Mouse (Mus musculus) myocyte (in vitro differentiated cells): Measurements from ENCODE around the gene Szrd1. TPM values are rescaled to one million over a fixed set of nuclear protein-coding genes. Genes with fewer than 3 reads are reported as not detected.

Source experiments
- H3K27me3 ChIP-seq: one replicate; pipeline ENCODE4 v1.6.1; 2011; ENCODE audit not compliant: control insufficient read depth, insufficient read depth, insufficient read length
- H3K36me3 ChIP-seq: one replicate; pipeline ENCODE4 v1.6.1; 2011; ENCODE audit not compliant: control insufficient read depth, insufficient read depth
- H3K4me2 ChIP-seq: one replicate; pipeline ENCODE4 v1.6.1; 2011; ENCODE audit warnings: low read depth, control low read depth
- H3K4me3 ChIP-seq: one replicate; pipeline ENCODE4 v1.5.1; 2011; ENCODE audit warnings: mild to moderate bottlenecking, control low read depth, moderate library complexity
- H3K79me2 ChIP-seq: one replicate; pipeline ENCODE4 v1.6.1; 2011; ENCODE audit not compliant: control insufficient read depth, insufficient read depth
- H3ac ChIP-seq: one replicate; pipeline ENCODE4 v1.6.1; 2011; ENCODE audit not compliant: control insufficient read depth, insufficient read length
- CEBPB ChIP-seq: IDR thresholded peaks from 2 replicates; pipeline ENCODE4 v1.6.1; 2011; ENCODE audit warnings: mild to moderate bottlenecking, moderate library complexity; ENCODE audit not compliant: poor library complexity, insufficient read depth, severe bottlenecking
- E2F4 ChIP-seq: IDR thresholded peaks from one replicate; pipeline ENCODE4 v1.6.1; 2011; ENCODE audit warnings: mild to moderate bottlenecking, control low read depth, moderate library complexity; ENCODE audit not compliant: insufficient read depth
- MAX ChIP-seq: IDR thresholded peaks from one replicate; pipeline ENCODE4 v1.6.1; 2011; ENCODE audit warnings: low read depth, mild to moderate bottlenecking, control low read depth
- MYOD1 ChIP-seq, 3 experiments: IDR thresholded peaks; one replicate each; pipeline ENCODE4 v1.6.1; 2011; ENCODE audit warnings: control low read depth in 2 of 3, low read depth in 2 of 3, mild to moderate bottlenecking in 2 of 3, moderate library complexity in 1 of 3; ENCODE audit not compliant: insufficient read length in 2 of 3, control insufficient read depth in 1 of 3
- MYOG ChIP-seq, 3 experiments: IDR thresholded peaks; one replicate each; pipeline ENCODE4 v1.6.1; 2011; ENCODE audit warnings: control low read depth in 2 of 3, low read depth in 2 of 3, mild to moderate bottlenecking in 2 of 3; ENCODE audit not compliant: insufficient read length in 2 of 3, control insufficient read depth in 1 of 3, insufficient read depth in 1 of 3
- POLR2A ChIP-seq: IDR thresholded peaks from one replicate; pipeline ENCODE4 v1.6.1; 2011; ENCODE audit warnings: low read depth, mild to moderate bottlenecking, control low read depth, moderate library complexity; ENCODE audit not compliant: insufficient read length
- POLR2AphosphoS2 ChIP-seq: IDR thresholded peaks from one replicate; pipeline ENCODE4 v1.6.1; 2011; ENCODE audit warnings: low read depth, control low read depth; ENCODE audit not compliant: insufficient read length
- REST ChIP-seq: IDR thresholded peaks from one replicate; pipeline ENCODE4 v1.6.1; 2011; ENCODE audit warnings: mild to moderate bottlenecking, control low read depth, moderate library complexity; ENCODE audit not compliant: insufficient read depth, insufficient read length
- SRF ChIP-seq: IDR thresholded peaks from one replicate; pipeline ENCODE4 v1.6.1; 2011; ENCODE audit warnings: low read depth; ENCODE audit not compliant: control insufficient read depth, insufficient read length
- TCF12 ChIP-seq: IDR thresholded peaks from one replicate; pipeline ENCODE4 v1.6.1; 2011; ENCODE audit warnings: mild to moderate bottlenecking, control low read depth; ENCODE audit not compliant: poor library complexity, insufficient read depth, severe bottlenecking
- TCF3 ChIP-seq: IDR thresholded peaks from one replicate; pipeline ENCODE4 v1.6.1; 2011; ENCODE audit warnings: low read depth, control low read depth; ENCODE audit not compliant: insufficient read length
- USF1 ChIP-seq: IDR thresholded peaks from one replicate; pipeline ENCODE4 v1.6.1; 2011; ENCODE audit warnings: low read depth, mild to moderate bottlenecking, control low read depth, moderate library complexity
- polyA plus RNA-seq: library from polyadenylated mRNA; unstranded; fragments of >200 nt; fragmentation: generic; extraction: Trizol; gene quantifications from one replicate; pipeline ENCODE4 v1.2.1, GENCODE M21; 2012; ENCODE audit warnings: missing spikeins

Gene Szrd1
- polyA plus RNA-seq, 1 experiment: 107 TPM

DNA sequence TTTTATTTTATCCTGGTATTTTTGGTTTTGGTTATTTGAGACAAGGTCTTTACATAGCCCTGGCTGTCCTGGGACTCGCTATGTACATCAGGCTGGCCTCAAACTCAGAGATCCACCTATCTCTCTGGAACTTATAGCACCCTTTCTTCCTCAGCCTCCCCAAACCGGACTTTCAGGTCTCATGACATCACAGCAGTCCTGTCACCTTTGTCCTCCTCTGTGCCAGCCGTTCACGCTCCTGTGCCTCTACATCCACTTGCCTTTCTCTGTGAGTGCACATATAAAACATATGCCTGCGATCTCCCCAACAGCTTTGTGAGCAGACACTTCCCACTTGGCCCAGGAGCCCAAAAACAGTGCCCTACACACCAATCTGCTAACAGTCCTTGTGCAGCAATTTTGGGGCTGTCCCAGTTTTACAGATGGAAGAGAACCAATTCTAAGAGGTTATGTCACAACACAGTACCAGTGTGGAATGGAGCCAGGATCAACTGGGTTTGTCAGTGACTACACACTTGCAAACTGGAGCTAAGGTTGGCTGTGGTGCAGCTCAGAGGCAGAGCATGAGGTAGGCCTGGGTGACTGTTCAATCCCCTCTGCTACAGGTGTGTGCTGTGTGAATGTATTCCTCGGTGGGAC, 8.8 kb downstream of the Szrd1 start:
- no peaks in the 10 kb centered on the region for H3K27me3 ChIP-seq
- no peak overlapping the region for H3K4me2 ChIP-seq
- H3ac ChIP-seq: no peak overlapping the region
- TF ChIP-seq REST (no peak), MAX (no peak), USF1 (no peak), TCF3 (no peak), CEBPB (no peak), MYOD1 (IDR thresholded peaks at IDR 0.05; ENCODE audit: control insufficient read depth in 1 of 3, insufficient read length in 2 of 3, low read depth in 2 of 3) (no peak), POLR2AphosphoS2 (no peak), MYOG (IDR thresholded peaks at IDR 0.05; ENCODE audit: control insufficient read depth in 1 of 3, insufficient read depth in 1 of 3, insufficient read length in 2 of 3, low read depth in 2 of 3) (no peak), TCF12 (no peak), SRF (no peak), E2F4 (no peak), POLR2A (no peak)
- H3K36me3 ChIP-seq: no peaks in the 10 kb centered on the region
- H3K79me2 ChIP-seq: peaks cover 98% of the 10 kb centered on the region
- H3K4me3 ChIP-seq: no peak overlapping the region

DNA sequence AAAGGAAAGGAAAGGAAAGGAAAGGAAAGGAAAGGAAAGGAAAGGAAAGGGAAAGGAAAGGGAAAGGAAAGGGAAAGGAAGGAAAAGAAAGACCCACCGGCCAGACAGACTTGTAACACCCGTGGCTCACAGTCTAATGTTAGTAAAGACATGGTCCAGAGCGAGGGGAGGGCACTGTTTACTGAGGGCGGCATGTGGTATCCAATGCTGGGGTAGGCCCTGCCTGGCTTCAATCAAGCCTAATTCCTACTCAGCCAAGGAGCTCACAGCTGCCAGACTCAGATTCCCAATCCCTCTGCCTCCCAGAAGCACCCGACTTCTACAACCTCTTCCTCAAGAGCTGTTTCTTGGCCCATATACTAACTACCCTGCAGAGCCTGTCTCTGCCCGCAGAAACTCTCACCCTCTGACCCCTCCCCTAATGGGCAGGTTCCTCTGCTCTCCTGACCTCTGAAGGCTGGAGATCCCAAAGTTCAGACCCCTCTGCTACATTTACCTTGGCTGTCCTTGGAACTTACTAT, 10.3 kb downstream of the Szrd1 start:
- Histone ChIP-seq H3K27me3 (no peaks in the 10 kb centered on the region), H3ac (no peak overlapping the region), H3K79me2 (peaks cover 98% of the 10 kb centered on the region), H3K36me3 (no peaks in the 10 kb centered on the region), H3K4me3 (no peak overlapping the region), H3K4me2 (no peak overlapping the region)
- TF ChIP-seq CEBPB (no peak), SRF (no peak), MYOD1 (IDR thresholded peaks at IDR 0.05; ENCODE audit: control insufficient read depth in 1 of 3, insufficient read length in 2 of 3, low read depth in 2 of 3) (no peak), TCF3 (no peak), TCF12 (no peak), MYOG (IDR thresholded peaks at IDR 0.05; ENCODE audit: control insufficient read depth in 1 of 3, insufficient read depth in 1 of 3, insufficient read length in 2 of 3, low read depth in 2 of 3) (peak in 1 of 3 experiments; percentile 14), E2F4 (no peak), USF1 (no peak)

DNA sequence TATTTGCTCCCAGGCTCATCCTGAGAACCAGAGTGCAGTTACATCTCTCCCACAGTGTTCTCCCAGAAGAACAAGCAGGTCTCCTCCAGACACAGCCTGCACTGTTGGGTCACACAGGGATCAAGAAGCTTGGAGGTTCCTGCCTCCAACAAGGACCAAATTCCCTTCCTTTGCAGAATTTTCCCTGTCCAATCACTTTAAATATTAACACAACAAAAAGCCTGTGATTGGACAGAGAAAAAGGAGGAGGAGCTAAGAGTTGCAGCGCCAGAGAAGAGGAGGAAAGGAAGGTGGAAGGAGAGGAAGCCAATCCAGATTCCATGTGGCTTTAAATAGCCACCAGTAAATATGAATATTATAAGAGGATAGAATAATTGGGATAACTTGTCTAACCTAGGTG, 16.5 kb downstream of the Szrd1 start:
- TF ChIP-seq MAX (no peak), CEBPB (no peak), USF1 (no peak), TCF12 (no peak), MYOD1 (IDR thresholded peaks at IDR 0.05; ENCODE audit: control insufficient read depth in 1 of 3, insufficient read length in 2 of 3, low read depth in 2 of 3) (no peak), TCF3 (no peak), POLR2A (no peak), SRF (no peak), E2F4 (no peak), REST (no peak), POLR2AphosphoS2 (no peak), MYOG (IDR thresholded peaks at IDR 0.05; ENCODE audit: control insufficient read depth in 1 of 3, insufficient read depth in 1 of 3, insufficient read length in 2 of 3, low read depth in 2 of 3) (no peak)
- no peak overlapping the region for H3K4me2 ChIP-seq
- H3K79me2 ChIP-seq: peaks cover 90% of the 10 kb centered on the region
- H3K36me3 ChIP-seq: no peaks in the 10 kb centered on the region
- H3ac ChIP-seq: no peak overlapping the region
- H3K27me3 ChIP-seq: no peaks in the 10 kb centered on the region
- H3K4me3 ChIP-seq: no peak overlapping the region

DNA sequence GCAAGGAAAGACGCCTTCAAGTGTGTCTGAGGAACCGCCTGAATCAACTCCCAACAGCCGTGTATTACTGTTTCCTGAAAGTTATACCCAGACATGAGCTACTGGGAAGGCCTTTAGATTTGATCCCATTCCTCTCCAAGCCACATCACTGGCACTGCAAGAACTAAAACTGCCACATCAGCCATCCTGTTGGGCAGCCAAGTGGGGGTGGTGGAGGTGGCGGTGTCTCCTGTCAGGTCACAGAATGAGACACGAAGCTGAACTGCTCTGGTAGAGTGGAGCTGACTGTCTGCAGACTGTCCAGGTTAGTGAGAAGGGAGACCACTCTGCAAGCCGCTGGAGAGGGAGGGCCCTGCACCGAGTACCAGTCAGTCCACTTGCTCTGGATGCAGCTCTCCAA, 16.9 kb downstream of the Szrd1 start:
- no peak overlapping the region for H3K4me3 ChIP-seq

More for the DNA sequence above, 16.9 kb downstream of the Szrd1 start:
- Histone ChIP-seq H3K4me2 (no peak overlapping the region), H3K79me2 (peaks cover 86% of the 10 kb centered on the region), H3K27me3 (no peaks in the 10 kb centered on the region), H3ac (no peak overlapping the region), H3K36me3 (no peaks in the 10 kb centered on the region)
- TF ChIP-seq MYOD1 (IDR thresholded peaks at IDR 0.05; ENCODE audit: control insufficient read depth in 1 of 3, insufficient read length in 2 of 3, low read depth in 2 of 3) (no peak), CEBPB (no peak), USF1 (no peak), E2F4 (no peak), MAX (no peak), POLR2A (no peak), SRF (no peak), REST (no peak), MYOG (IDR thresholded peaks at IDR 0.05; ENCODE audit: control insufficient read depth in 1 of 3, insufficient read depth in 1 of 3, insufficient read length in 2 of 3, low read depth in 2 of 3) (no peak), TCF3 (no peak), POLR2AphosphoS2 (no peak), TCF12 (no peak)
